Mouse (Mus musculus): ENCODE measurements at regions not wholly inside any gene's neighbourhood (a gene's known extent, or its start where the extent isn't known, plus 50 kb on each side); places are given as distances from the start of the nearest gene placed in this dataset.
"Not testable (repeated sequence)": the region's sequence is repeated elsewhere in the genome, so short reads cannot be mapped to it uniquely, and the experiment has no call there.

DNA sequence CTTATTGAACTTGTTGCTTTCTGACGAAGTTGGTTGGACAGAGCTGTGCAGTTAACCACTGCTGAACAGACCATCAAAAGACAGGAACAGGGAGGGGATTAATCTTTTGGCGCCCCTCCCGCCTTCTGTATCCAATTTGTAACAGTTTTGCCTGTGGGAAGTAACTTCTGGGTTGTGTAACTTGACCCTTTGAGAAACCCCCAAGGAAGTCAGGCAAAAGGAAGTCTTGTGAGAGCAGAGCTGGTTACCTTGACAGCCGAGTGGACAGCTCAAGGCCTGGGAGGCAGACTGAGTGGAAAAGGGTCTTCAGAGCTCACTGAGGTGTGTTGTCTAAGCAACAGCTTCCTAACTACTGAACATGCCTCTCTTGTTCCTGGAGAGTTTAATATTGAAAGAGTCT lies 75.8 kb upstream of the Hao2 start:
- DNase-seq (ENCODE audit: low spot score): peak; percentile 67
- 15% methylated on average over 4 of the region's 4 CpGs for WGBS
- no peak overlapping the region for H3K4me3 ChIP-seq

DNA sequence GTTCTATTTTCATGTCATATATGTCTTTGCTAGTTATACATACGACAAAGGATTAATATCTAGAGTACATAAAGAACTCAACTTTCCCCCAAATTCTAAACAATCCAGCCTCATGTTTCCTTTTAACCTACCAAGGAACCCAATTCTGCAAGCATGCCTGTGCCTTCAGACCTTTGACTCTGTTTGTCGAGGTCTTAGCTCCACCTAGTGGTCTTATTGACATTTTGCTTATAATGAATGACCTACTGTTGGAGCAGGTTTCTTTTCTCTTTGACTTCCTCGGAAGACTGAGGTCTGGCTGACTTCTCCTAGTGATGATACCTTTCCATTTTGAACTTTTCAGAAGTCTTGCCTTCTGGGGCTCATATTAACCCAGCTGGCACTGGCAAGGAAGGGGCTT lies 82.7 kb upstream of the Hao2 start:
- Histone ChIP-seq H3K9me3 (no peaks in the 10 kb centered on the region), H3K4me1 (peaks cover 11% of the 10 kb centered on the region; the same call in 1 of the 2 replicates), H3K27ac (replicated peaks) (no peak overlapping the region), H3K27me3 (replicated peaks; ENCODE audit: low read depth, poor library complexity, severe bottlenecking) (no peaks in the 10 kb centered on the region), H3K4me3 (no peak overlapping the region), H3K36me3 (replicated peaks) (no peaks in the 10 kb centered on the region)
- no peak for DNase-seq (ENCODE audit: low spot score)
- WGBS: 6% methylated on average over 3 of the region's 3 CpGs

More for the DNA sequence above, 75.8 kb upstream of the Hao2 start:
- Histone ChIP-seq H3K9me3 (no peaks in the 10 kb centered on the region), H3K27ac (replicated peaks) (no peak overlapping the region; the same call in 1 of the 2 replicates), H3K36me3 (replicated peaks) (no peaks in the 10 kb centered on the region), H3K27me3 (replicated peaks; ENCODE audit: low read depth, poor library complexity, severe bottlenecking) (no peaks in the 10 kb centered on the region), H3K4me1 (peaks cover 19% of the 10 kb centered on the region)

DNA sequence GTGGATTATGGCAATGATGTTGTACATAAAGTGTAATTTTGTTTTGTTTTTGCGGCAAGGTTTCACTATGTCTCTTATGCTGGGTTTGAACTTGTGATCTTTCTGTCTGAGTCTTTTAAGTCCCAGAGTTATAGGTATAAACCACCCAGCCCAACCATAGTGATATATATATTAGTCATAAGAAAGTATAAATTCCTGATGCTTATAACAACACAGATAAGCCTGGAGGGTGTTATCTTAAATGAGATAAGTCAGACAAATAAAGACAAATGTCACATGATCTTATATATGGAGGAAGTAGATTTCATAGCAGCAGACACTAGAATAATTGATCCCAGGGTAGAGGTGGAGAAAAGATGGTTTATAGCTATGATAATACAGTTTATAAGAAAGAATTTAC lies 89.7 kb upstream of the Hao2 start:
- WGBS: 96% methylated on average over 1 of the region's 1 CpGs
- DNase-seq (ENCODE audit: low spot score): no peak
- no peaks in the 10 kb centered on the region for H3K27me3 ChIP-seq (replicated peaks; ENCODE audit: low read depth, poor library complexity, severe bottlenecking)
- H3K4me1 ChIP-seq: no peaks in the 10 kb centered on the region
- no peak overlapping the region for H3K27ac ChIP-seq (replicated peaks)
- no peak overlapping the region for H3K4me3 ChIP-seq
- H3K36me3 ChIP-seq (replicated peaks): no peaks in the 10 kb centered on the region
- no peaks in the 10 kb centered on the region for H3K9me3 ChIP-seq

DNA sequence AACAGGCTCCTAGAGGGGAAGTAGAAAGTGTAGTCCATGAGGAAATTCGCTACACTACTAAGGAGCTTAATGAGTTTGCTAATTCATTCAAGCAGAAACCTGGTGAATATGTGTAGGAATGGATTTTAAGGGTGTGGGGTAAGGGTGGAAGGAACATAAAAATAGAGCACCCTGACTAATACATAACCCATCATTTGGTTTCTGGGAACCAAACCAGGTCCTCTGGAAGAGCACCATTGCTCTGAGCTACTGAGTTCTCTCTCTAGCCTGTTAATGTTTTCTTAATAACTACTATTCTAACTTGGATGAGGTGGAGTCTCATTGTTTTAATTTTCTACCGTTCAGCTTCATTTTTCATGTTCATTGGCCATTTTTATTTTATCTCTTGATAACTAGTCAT lies 94.2 kb upstream of the Hao2 start:
- DNase-seq (ENCODE audit: low spot score); H3K27ac ChIP-seq (replicated peaks); H3K36me3 ChIP-seq (replicated peaks); H3K4me3 ChIP-seq; H3K9me3 ChIP-seq; H3K27me3 ChIP-seq (replicated peaks; ENCODE audit: low read depth, poor library complexity, severe bottlenecking): not testable (repeated sequence)
- peaks cover 22% of the 10 kb centered on the region for H3K4me1 ChIP-seq
- WGBS: 74% methylated on average over 2 of the region's 2 CpGs

DNA sequence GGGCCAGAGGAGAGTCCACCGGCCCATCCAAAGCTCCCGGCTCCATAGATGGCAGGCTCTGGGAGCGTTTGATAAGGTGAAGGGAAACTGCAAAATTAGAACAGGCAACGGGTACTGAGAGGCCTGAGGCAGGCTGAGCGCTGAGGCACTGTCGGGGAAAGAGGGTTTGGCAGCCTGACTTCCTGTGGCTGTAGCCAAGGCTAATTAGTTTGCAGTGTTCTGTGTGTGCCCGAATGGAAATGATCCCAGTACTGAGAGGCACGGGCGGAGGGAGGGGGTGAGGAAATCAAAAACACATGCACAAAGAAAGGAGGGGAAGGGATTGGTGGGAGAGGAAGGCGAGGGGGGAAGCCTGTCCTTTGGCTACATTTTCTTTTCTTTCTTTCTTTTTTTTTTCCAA lies 97.8 kb upstream of the Hao2 start:
- Histone ChIP-seq H3K27ac (replicated peaks) (peak overlapping the region; percentile 81), H3K4me3 (peak overlapping the region; percentile 20; the same call in 1 of the 2 replicates)
- WGBS: 15% methylated on average over 10 of the region's 10 CpGs

DNA sequence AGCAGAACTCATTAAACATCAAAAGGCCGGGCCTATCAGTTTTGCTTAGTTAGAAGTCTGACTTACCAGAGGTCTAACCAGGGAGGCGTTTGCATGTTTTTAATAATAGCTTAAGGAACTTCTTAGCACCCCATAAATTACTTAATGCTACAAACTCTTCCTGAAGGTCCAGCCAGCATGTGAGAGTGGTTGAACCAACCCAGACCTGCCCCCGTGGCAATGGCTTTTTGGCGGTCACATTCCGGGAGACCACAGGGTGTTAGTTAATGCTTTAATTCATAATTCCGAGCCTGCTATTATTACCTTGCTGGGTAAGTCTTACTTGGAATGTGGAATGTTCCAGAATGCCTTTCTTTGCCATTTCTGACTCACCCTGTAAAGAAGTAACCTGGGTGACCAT lies 98.2 kb upstream of the Hao2 start:
- Histone ChIP-seq H3K36me3 (replicated peaks) (no peaks in the 10 kb centered on the region), H3K4me3 (no peak overlapping the region), H3K4me1 (peaks cover 23% of the 10 kb centered on the region), H3K27ac (replicated peaks) (peak overlapping the region; percentile 81), H3K27me3 (replicated peaks; ENCODE audit: low read depth, poor library complexity, severe bottlenecking) (no peaks in the 10 kb centered on the region), H3K9me3 (0 out of 2 replicates have a peak, but pooled peaks cover 4% of the 10 kb centered on the region)
- 44% methylated on average over 6 of the region's 6 CpGs for WGBS
- peak; percentile 26 for DNase-seq (ENCODE audit: low spot score)

More for the DNA sequence above, 97.8 kb upstream of the Hao2 start:
- Histone ChIP-seq H3K36me3 (replicated peaks) (no peaks in the 10 kb centered on the region), H3K9me3 (0 out of 2 replicates have a peak, but pooled peaks cover 4% of the 10 kb centered on the region), H3K4me1 (peaks cover 23% of the 10 kb centered on the region), H3K27me3 (replicated peaks; ENCODE audit: low read depth, poor library complexity, severe bottlenecking) (no peaks in the 10 kb centered on the region)
- peak; percentile 88 for DNase-seq (ENCODE audit: low spot score)

DNA sequence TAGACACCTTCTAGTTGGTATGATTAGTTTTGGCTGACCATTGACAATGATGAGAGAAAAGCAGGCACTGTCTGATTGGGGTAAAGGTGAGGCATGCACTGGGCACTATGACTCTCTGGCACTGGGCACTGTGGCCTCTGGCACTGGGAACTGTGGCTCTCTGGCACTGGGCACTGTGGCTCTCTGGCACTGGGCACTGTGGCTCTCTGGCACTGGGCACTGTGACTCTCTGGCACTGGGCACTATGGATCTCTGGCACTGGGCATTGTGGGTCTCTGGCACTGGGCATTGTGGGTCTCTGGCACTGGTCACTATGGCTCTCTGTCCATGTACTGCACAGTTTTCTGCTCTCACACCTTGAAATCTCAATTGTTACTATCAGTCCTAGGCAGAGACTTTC lies 101.0 kb upstream of the Hao2 start:
- H3K4me3 ChIP-seq: no peak overlapping the region
- H3K27ac ChIP-seq (replicated peaks): no peak overlapping the region
- H3K27me3 ChIP-seq (replicated peaks; ENCODE audit: low read depth, poor library complexity, severe bottlenecking): no peaks in the 10 kb centered on the region
- H3K36me3 ChIP-seq (replicated peaks): no peaks in the 10 kb centered on the region
- 0 out of 2 replicates have a peak, but pooled peaks cover 4% of the 10 kb centered on the region for H3K9me3 ChIP-seq
- peaks cover 23% of the 10 kb centered on the region for H3K4me1 ChIP-seq
- DNase-seq (ENCODE audit: low spot score): no peak

DNA sequence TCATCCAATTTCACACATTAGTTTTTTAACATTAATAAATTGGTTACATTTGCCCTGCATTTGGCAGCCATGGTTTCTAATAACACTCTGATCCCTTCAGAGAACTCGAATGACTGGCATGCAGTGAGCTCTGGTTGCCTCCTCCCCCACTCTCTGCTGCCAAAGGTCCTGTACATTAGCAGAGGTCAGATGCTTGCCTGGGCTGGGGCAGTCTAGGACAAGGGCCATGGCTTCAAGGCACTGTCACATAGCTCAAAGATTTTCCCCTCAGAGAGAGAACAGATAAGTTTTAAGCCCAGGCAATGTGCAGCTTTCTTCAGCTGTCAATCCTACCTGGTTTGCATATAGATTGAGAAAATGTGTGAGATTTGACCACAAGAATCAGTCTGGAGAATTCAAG lies 110.2 kb upstream of the Wars2 start:
- H3K27me3 ChIP-seq (replicated peaks; ENCODE audit: low read depth, poor library complexity, severe bottlenecking): no peaks in the 10 kb centered on the region

DNA sequence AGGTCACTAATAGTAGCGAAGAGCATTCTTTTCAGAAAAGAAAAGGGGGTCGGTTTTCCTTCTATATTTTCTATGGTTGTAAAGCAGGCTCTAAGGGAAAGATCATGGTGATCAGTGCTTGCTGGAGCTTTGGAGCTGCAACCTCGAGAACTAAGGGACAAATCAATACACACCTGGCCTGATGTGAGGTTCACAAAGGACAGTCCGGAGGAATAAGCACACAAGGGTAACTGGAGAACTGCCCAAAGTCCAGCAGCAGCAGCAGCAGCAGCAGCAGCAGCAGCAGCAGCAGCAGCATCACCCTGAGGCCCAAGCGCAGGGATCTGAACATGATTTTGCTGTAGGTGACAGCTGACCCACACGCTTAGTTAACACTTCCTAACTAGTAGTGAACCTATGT lies 94.7 kb upstream of the Wars2 start:
- no peaks in the 10 kb centered on the region for H3K27me3 ChIP-seq (replicated peaks; ENCODE audit: low read depth, poor library complexity, severe bottlenecking)
- WGBS: 81% methylated on average over 6 of the region's 6 CpGs
- no peaks in the 10 kb centered on the region for H3K9me3 ChIP-seq

More for the DNA sequence above, 110.2 kb upstream of the Wars2 start:
- H3K27ac ChIP-seq (replicated peaks): peak overlapping the region; percentile 66
- WGBS: 18% methylated on average over 1 of the region's 1 CpGs
- no peaks in the 10 kb centered on the region for H3K36me3 ChIP-seq (replicated peaks)
- H3K9me3 ChIP-seq: no peaks in the 10 kb centered on the region
- H3K4me1 ChIP-seq: peaks cover 13% of the 10 kb centered on the region
- DNase-seq (ENCODE audit: low spot score): peak; percentile 64
- no peak overlapping the region for H3K4me3 ChIP-seq

DNA sequence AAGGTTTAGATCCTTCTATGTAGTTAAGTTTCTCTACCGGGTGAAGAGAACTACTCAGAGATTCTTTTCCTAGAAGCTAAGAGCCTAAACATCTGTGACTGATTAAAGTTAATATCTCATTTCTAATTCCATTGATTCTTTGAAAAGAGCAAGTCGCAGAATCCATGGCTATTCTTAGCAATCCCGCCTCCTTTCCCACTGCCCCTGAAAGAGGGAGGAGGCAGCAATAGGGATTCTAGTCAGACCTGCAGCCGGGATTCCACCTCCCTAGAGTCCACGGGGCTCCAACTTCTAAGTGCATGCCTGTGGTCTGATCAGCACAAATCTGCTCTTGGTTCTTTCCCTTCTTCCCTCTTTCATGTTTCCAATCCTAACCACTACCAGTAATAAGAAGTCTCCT lies 93.7 kb upstream of the Wars2 start:
- 49% methylated on average over 5 of the region's 5 CpGs for WGBS
- no peaks in the 10 kb centered on the region for H3K27me3 ChIP-seq (replicated peaks; ENCODE audit: low read depth, poor library complexity, severe bottlenecking)
- no peak overlapping the region for H3K4me3 ChIP-seq
- no peaks in the 10 kb centered on the region for H3K36me3 ChIP-seq (replicated peaks)
- H3K9me3 ChIP-seq: no peaks in the 10 kb centered on the region
- peaks cover 4% of the 10 kb centered on the region; the same call in 1 of the 2 replicates for H3K4me1 ChIP-seq
- no peak overlapping the region for H3K27ac ChIP-seq (replicated peaks)
- DNase-seq (ENCODE audit: low spot score): no peak

More for the DNA sequence above, 94.7 kb upstream of the Wars2 start:
- Histone ChIP-seq H3K36me3 (replicated peaks) (no peaks in the 10 kb centered on the region), H3K4me1 (peaks cover 4% of the 10 kb centered on the region; the same call in 1 of the 2 replicates), H3K27ac (replicated peaks) (no peak overlapping the region), H3K4me3 (no peak overlapping the region)
- DNase-seq (ENCODE audit: low spot score): no peak

DNA sequence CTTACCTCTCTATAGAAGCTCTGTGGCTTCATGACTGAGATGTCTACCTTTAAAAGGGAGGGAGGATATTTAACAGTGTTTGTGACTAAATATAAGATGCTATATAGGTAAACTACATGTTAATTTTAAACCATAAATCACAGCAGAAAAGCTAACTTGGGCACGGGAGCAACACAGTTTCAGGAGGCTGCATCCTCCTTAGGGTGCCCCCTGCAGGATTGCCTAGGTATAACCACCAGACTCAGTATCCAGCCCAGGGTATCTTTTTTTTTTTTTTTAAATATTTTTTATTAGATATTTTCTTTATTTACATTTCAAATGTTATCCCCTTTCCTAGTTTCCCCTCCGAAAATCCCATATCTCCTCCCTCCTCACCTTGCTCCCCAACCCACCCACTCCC lies 91.6 kb upstream of the Wars2 start:
- H3K4me3 ChIP-seq: no peak overlapping the region
- WGBS: 65% methylated on average over 2 of the region's 2 CpGs
- no peak overlapping the region for H3K27ac ChIP-seq (replicated peaks)
- H3K9me3 ChIP-seq: no peaks in the 10 kb centered on the region
- H3K36me3 ChIP-seq (replicated peaks): no peaks in the 10 kb centered on the region
- H3K27me3 ChIP-seq (replicated peaks; ENCODE audit: low read depth, poor library complexity, severe bottlenecking): no peaks in the 10 kb centered on the region
- DNase-seq (ENCODE audit: low spot score): no peak
- peaks cover 4% of the 10 kb centered on the region; the same call in 1 of the 2 replicates for H3K4me1 ChIP-seq

DNA sequence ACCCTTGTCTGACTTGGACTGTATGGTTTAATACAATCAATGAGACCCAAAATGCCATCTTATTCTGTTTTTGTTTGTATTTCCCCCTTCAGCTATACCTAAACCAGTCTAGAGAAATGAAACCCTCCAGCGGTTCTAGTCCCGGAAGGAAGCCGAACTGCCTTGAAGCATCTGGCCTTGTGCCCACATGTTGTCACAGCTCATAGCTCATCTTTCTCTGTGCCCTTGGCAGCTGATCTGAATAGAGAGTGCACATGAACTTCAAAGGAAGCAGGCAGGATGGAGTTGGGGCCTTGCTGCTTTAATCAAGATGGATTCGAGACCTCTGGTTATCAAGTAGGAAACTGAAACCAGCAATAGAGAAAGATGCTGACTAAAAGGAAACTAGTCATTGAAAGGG lies 88.7 kb upstream of the Wars2 start:
- Histone ChIP-seq H3K27ac (replicated peaks) (no peak overlapping the region), H3K27me3 (replicated peaks; ENCODE audit: low read depth, poor library complexity, severe bottlenecking) (no peaks in the 10 kb centered on the region), H3K36me3 (replicated peaks) (no peaks in the 10 kb centered on the region), H3K9me3 (no peaks in the 10 kb centered on the region), H3K4me3 (no peak overlapping the region), H3K4me1 (peaks cover 3% of the 10 kb centered on the region; the same call in 1 of the 2 replicates)
- 88% methylated on average over 4 of the region's 4 CpGs for WGBS
- DNase-seq (ENCODE audit: low spot score): no peak

DNA sequence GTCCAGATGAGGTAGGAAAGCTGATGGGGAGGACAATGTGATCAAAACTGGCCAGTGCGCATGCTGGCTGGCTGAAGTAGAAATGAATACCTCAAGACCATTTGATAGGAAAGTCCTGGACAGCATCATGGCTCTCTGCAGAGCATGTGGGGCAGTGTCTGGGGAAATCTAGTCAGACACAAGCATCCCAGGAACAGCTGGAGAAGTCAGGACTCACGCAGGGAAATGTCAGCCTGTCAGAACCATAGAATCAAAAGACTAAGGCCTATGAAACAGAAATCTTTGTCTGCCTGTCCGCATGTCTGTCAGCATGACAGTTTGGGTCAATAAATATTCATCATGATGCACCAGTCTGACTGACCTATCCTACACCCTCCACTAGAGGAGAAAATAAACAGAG lies 73.7 kb upstream of the Wars2 start:
- Histone ChIP-seq H3K36me3 (replicated peaks) (no peaks in the 10 kb centered on the region), H3K4me1 (peaks cover 4% of the 10 kb centered on the region; the same call in 1 of the 2 replicates), H3K27me3 (replicated peaks; ENCODE audit: low read depth, poor library complexity, severe bottlenecking) (no peaks in the 10 kb centered on the region), H3K27ac (replicated peaks) (no peak overlapping the region), H3K9me3 (no peaks in the 10 kb centered on the region), H3K4me3 (no peak overlapping the region)
- DNase-seq (ENCODE audit: low spot score): no peak
- 75% methylated on average over 3 of the region's 3 CpGs for WGBS
